Mouse (Mus musculus) fibroblast of lung, adult 2 months (primary cell): Measurements from ENCODE around the gene Nufip2.
"Not testable (repeated sequence)": the region's sequence is repeated elsewhere in the genome, so short reads cannot be mapped to it uniquely, and the experiment has no call there.

Source experiments
- DNase-seq: peaks from one replicate; pipeline ENCODE4 v3.0.0-alpha.2; 2011; ENCODE audit warnings: low read depth

Nufip2 gene

GRCm38 (mm10) chr11:77685383-77686265 is at the start of gene Nufip2:
Gene Nufip2, plus strand, starts transcription at chr11:77686155.
- peak; percentile 98 for DNase-seq

DNA sequence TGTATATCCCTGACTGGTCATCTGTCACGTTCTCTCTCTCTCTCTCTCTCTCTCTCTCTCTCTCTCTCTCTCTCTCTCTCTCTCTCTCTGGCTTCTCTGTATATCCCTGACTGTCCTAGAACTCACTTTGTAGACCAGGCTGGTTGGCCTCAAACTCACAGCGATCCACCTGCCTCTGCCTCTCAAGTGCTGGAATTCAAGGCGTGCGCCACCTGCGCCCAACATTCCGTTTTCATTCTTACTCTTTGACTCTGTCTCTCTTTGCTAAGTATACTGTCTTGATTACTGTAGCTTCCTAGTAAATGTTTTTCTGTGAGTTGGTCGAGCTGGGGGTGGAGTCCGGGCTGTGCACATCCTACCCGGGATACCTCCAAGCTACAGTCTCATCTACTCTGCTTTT is 44.6 kb upstream of the Nufip2 start:
- no peak for DNase-seq

DNA sequence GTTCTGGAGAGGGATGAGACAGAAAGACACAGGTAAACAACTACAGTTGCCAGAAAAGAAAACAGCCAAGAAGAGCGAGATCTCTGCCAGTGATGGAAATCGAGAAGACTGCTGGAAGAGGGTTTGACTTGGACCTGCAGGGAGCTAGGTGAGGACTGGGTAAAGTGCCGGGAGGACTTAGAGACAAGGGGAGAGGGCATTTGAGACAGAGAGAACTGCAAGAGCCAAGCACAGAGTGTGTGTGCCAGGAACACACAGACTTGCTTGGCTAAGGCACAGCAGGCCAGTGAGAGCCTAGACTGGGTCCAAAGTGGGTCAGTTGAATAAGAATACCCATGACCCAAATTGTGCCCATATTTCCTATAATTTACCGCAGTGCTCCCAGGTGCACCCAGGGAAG is 40.5 kb upstream of the Nufip2 start:
- DNase-seq, result no peak

- DNase-seq, result no peak
Measured at GRCm38 (mm10) chr11:77648878-77649277, 37.1 kb upstream of the Nufip2 start.

DNA sequence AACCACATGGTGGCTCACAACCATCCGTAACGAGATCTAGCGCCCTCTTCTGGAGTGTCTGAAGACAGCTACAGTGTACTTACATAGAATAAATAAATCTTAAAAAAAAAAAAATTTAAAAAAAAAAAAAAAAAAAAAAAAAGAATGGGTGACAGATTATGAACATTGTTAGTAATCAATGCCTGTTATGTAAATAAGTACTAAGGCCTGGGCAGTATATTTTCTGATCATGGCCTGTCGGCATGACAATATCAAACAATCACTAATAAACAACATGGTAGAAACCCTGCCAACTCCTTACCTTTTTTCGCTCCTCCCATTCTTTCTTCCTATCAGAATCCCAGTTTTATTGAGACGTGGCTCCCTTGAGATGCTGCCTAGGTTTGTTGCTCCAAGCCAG is 33.5 kb upstream of the Nufip2 start:
- no peak for DNase-seq

- DNase-seq, result not testable (repeated sequence)
Measured at GRCm38 (mm10) chr11:77653406-77654190, 32.4 kb upstream of the Nufip2 start.

- DNase-seq, result no peak
Measured at GRCm38 (mm10) chr11:77659986-77660385, 26.0 kb upstream of the Nufip2 start.

GRCm38 (mm10) chr11:77663639-77664038 is 22.3 kb upstream of the Nufip2 start:
- no peak for DNase-seq

GRCm38 (mm10) chr11:77664046-77664445 is 21.9 kb upstream of the Nufip2 start:
- no peak for DNase-seq

- DNase-seq, result not testable (repeated sequence)
Measured at GRCm38 (mm10) chr11:77665384-77665783, 20.6 kb upstream of the Nufip2 start.

- DNase-seq, result not testable (repeated sequence)
Measured at GRCm38 (mm10) chr11:77666766-77667165, 19.2 kb upstream of the Nufip2 start.

- DNase-seq, result no peak
Measured at GRCm38 (mm10) chr11:77672746-77673145, 13.2 kb upstream of the Nufip2 start.

- DNase-seq, result no peak
Measured at GRCm38 (mm10) chr11:77673428-77673991, 12.4 kb upstream of the Nufip2 start.

GRCm38 (mm10) chr11:77680018-77680417 is 5.9 kb upstream of the Nufip2 start:
- no peak for DNase-seq

- no peak for DNase-seq
Measured at GRCm38 (mm10) chr11:77684896-77685295, 1.1 kb upstream of the Nufip2 start.

GRCm38 (mm10) chr11:77686346-77686840 is 438 bp downstream of the Nufip2 start:
- no peak for DNase-seq

GRCm38 (mm10) chr11:77686841-77687540 is 1.0 kb downstream of the Nufip2 start:
- DNase-seq, result no peak

DNA sequence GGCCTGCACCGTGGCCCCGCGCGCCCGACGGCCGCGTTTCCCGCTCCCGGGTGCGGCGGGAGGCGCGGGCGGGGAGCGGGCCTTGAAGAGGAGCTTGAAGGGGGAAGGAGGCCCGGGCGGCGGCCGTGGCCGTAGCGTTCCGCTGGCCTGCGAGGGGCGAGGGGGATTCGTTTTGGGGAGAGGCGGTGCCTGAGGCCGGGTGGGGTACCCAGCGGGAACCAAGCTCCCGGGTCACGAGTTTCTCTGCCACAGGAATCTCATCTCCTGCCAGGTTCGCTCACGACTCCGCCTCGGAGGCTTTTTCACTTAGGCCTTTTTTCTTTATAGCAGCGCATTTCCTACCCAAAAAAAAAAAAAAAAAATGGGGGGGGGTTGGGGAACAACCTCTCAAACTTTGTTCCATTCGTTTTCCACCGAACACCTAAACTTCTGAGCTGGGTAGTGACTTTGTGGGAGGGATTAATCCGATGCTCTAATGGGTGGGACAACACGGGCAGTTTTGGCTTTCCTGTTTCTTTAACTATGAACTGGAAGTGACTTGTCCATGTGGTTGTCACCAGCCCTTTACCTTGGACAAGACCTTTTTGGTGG is 1.7 kb downstream of the Nufip2 start:
- peak; percentile 37 for DNase-seq

- DNase-seq, result no peak
Measured at GRCm38 (mm10) chr11:77693026-77693425, 7.1 kb downstream of the Nufip2 start.

GRCm38 (mm10) chr11:77697232-77697631 is 11.3 kb downstream of the Nufip2 start:
- DNase-seq, result no peak

DNA sequence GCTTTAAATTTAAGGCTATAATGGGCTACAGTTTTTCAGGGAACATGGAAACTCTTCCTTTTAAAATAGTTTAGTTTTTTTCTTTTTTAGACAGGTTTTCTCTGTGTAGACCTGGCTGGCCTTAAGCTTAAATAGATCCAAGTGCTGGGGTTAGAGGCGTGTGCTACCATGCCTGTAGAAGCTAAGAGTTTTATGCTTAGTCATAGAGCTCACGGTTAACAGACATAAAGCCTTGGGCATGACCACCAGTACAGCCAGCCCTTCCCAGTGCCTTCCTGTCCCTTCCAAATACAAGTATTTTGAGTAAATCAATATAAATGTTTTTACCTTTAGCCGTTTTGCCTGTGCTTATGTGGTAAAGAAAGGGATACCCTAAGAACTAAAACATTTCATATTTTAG is 20.0 kb downstream of the Nufip2 start:
- no peak for DNase-seq
